Mouse (Mus musculus) spleen, adult 12 weeks (tissue): Measurements from ENCODE around the gene Efcab3.
A peak's percentile ranks its signal among the peaks of the same experiment; 100 is the strongest.

Source experiments
- DNase-seq: peaks from one replicate; pipeline ENCODE4 v3.0.0; 2022; ENCODE audit warnings: low spot score

Gene Efcab3

GRCm38 (mm10) chr11:105149353-105149752 is 86.0 kb downstream of the Efcab3 start:
- no peak for DNase-seq

GRCm38 (mm10) chr11:105149766-105150165 is 86.4 kb downstream of the Efcab3 start:
- no peak for DNase-seq

- DNase-seq = no peak
These were observed 87.3 kb downstream of the Efcab3 start for GRCm38 (mm10) chr11:105150691-105151090.

- no peak for DNase-seq
These were observed 88.0 kb downstream of the Efcab3 start for GRCm38 (mm10) chr11:105151226-105152016.

- no peak for DNase-seq
These were observed 88.6 kb downstream of the Efcab3 start for GRCm38 (mm10) chr11:105152017-105152300.

GRCm38 (mm10) chr11:105152357-105152899 is 89.0 kb downstream of the Efcab3 start:
- peak; percentile 41 for DNase-seq

GRCm38 (mm10) chr11:105153068-105153833 is 89.9 kb downstream of the Efcab3 start:
- peak; percentile 44 for DNase-seq

- no peak for DNase-seq
These were observed 92.5 kb downstream of the Efcab3 start for GRCm38 (mm10) chr11:105155915-105156314.

GRCm38 (mm10) chr11:105156748-105157267 is 93.4 kb downstream of the Efcab3 start:
- no peak for DNase-seq

GRCm38 (mm10) chr11:105158047-105158446 is 94.7 kb downstream of the Efcab3 start:
- DNase-seq = no peak

GRCm38 (mm10) chr11:105159673-105160360 is 96.4 kb downstream of the Efcab3 start:
- DNase-seq = no peak

- DNase-seq = no peak
These were observed 98.0 kb downstream of the Efcab3 start for GRCm38 (mm10) chr11:105161411-105161810.

GRCm38 (mm10) chr11:105164516-105165510 is 101.4 kb downstream of the Efcab3 start:
- DNase-seq = no peak

- no peak for DNase-seq
These were observed 103.4 kb downstream of the Efcab3 start for GRCm38 (mm10) chr11:105166780-105167179.
